Mouse (Mus musculus) fibroblast of lung, adult 2 months (primary cell): ENCODE data around the gene Apc2.
A peak's percentile ranks its signal among the peaks of the same experiment; 100 is the strongest.
"Not testable (repeated sequence)": the region's sequence is repeated elsewhere in the genome, so short reads cannot be mapped to it uniquely, and the experiment has no call there.

Source experiments
- DNase-seq: peaks from one replicate; pipeline ENCODE4 v3.0.0-alpha.2; 2011; ENCODE audit warnings: low read depth

Apc2 gene

GRCm38 (mm10) chr10:80343425-80343895, 47.7 kb downstream of the Apc2 start:
- no peak for DNase-seq

GRCm38 (mm10) chr10:80344131-80344661, 48.4 kb downstream of the Apc2 start:
- DNase-seq, result no peak

- no peak for DNase-seq
Measured at GRCm38 (mm10) chr10:80345122-80345521, 49.3 kb downstream of the Apc2 start.

GRCm38 (mm10) chr10:80345929-80346328, 50.2 kb downstream of the Apc2 start:
- not testable (repeated sequence) for DNase-seq

GRCm38 (mm10) chr10:80347514-80347967, 51.8 kb downstream of the Apc2 start:
- DNase-seq, result no peak

GRCm38 (mm10) chr10:80348244-80348781, 52.5 kb downstream of the Apc2 start, which contains the start of gene Adamtsl5:
TSS of gene Adamtsl5 (minus strand) at chr10:80348412.
- DNase-seq, result peak; percentile 39

- no peak for DNase-seq
Measured at GRCm38 (mm10) chr10:80348981-80349380, 53.2 kb downstream of the Apc2 start.

- peak; percentile 48 for DNase-seq
Measured at GRCm38 (mm10) chr10:80350292-80350691, 54.5 kb downstream of the Apc2 start.

- no peak for DNase-seq
Measured at GRCm38 (mm10) chr10:80351896-80352295, 56.1 kb downstream of the Apc2 start.

- no peak for DNase-seq
Measured at GRCm38 (mm10) chr10:80352727-80353126, 57.0 kb downstream of the Apc2 start.

- DNase-seq, result no peak
Measured at GRCm38 (mm10) chr10:80355431-80355830, 59.7 kb downstream of the Apc2 start.

- no peak for DNase-seq
Measured at GRCm38 (mm10) chr10:80356001-80356682, 60.4 kb downstream of the Apc2 start, which contains the start of gene Plk5. TSS of gene Plk5 (plus strand) at chr10:80356459.

GRCm38 (mm10) chr10:80356737-80357136, 61.0 kb downstream of the Apc2 start:
- DNase-seq, result no peak

GRCm38 (mm10) chr10:80357336-80357735, 61.6 kb downstream of the Apc2 start:
- no peak for DNase-seq

- DNase-seq, result no peak
Measured at GRCm38 (mm10) chr10:80357994-80358639, 62.3 kb downstream of the Apc2 start.

- no peak for DNase-seq
Measured at GRCm38 (mm10) chr10:80363734-80364133, 68.0 kb downstream of the Apc2 start.

- DNase-seq, result no peak
Measured at GRCm38 (mm10) chr10:80365736-80366135, 70.0 kb downstream of the Apc2 start.
